Mouse (Mus musculus): ENCODE data around the gene Lor.

DNA sequence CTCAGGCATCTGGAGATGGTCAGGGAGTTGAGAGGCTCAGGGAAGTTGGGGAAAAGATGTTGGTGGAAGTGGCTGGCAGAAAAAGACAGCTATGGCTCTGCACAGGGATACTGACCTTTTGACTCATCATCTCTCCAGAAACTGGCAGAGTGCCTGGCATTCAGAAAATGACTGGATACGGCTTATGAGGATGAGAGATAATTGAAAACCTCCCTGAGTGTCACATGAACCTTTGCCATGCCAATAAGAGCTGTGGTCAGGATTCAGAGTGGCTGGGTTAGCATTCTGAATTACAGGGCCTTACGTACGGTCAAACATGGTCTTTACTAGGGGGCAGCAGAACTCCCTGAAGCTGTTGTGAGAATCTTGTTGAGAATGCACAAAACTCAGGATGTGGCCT is 38.0 kb upstream of the Lor start:
- TF ChIP-seq CTCF (IDR thresholded peaks at IDR 0.05; ENCODE audit: insufficient read depth, low read length) (no peak), POLR2A (IDR thresholded peaks at IDR 0.05; ENCODE audit: borderline replicate concordance, extremely low read depth, low read depth, low read length) (no peak)

Data from lung, adult 2 months (tissue).